Mouse (Mus musculus) liver, embryonic 12.5 days (tissue): ENCODE results near the gene Lrrc2. TPM values are rescaled to one million over a fixed set of nuclear protein-coding genes. Genes with fewer than 3 reads are reported as not detected.

Source experiments
- ATAC-seq: fragments of 200-750 bp; cut with Nextera tagmentation; 2 replicates; pipeline ENCODE4 v1.8.0; 2017; ENCODE audit warnings: moderate number of reproducible peaks, mild to moderate bottlenecking, moderate library complexity
- H3K27ac ChIP-seq: fragments of 300-500 bp; sonication (generic); 2 replicates; pipeline ENCODE4 v1.5.1; 2016; ENCODE audit warnings: mild to moderate bottlenecking
- H3K27me3 ChIP-seq: fragments of 300-500 bp; sonication (generic); replicated peaks from 2 replicates; pipeline ENCODE4 v1.6.1; 2016; ENCODE audit warnings: mild to moderate bottlenecking, moderate library complexity
- H3K36me3 ChIP-seq: fragments of 300-500 bp; sonication (generic); 2 replicates; pipeline ENCODE4 v1.6.1; 2016; ENCODE audit warnings: mild to moderate bottlenecking, moderate library complexity
- H3K4me1 ChIP-seq: fragments of 300-500 bp; sonication (generic); 2 replicates; pipeline ENCODE4 v1.6.1; 2016
- H3K4me2 ChIP-seq: fragments of 300-500 bp; sonication (generic); 2 replicates; pipeline ENCODE4 v1.6.1; 2016; ENCODE audit warnings: mild to moderate bottlenecking, moderate library complexity
- H3K4me3 ChIP-seq: fragments of 300-500 bp; sonication (generic); 2 replicates; pipeline ENCODE4 v1.5.1; 2016; ENCODE audit warnings: mild to moderate bottlenecking, moderate library complexity
- H3K9ac ChIP-seq: fragments of 300-500 bp; sonication (generic); 2 replicates; pipeline ENCODE4 v1.6.1; 2016; ENCODE audit warnings: mild to moderate bottlenecking, moderate library complexity
- H3K9me3 ChIP-seq: fragments of 300-500 bp; sonication (generic); replicated peaks from 2 replicates; pipeline ENCODE4 v1.6.1; 2016; ENCODE audit warnings: mild to moderate bottlenecking, moderate library complexity
- WGBS: fragments of 180-500 bp; shearing (Covaris S2); methylation state at CpG from one replicate; pipeline ENCODE4 v1.1.7; 2016; ENCODE audit not compliant: insufficient replicate concordance; 5-methylcytosine and 5-hydroxymethylcytosine counted together
- microRNA-seq: library from miRNA; unstranded; fragments of <30 nt; microRNA quantifications from one replicate; pipeline ENCODE4, GENCODE M21; 2017
- polyA plus RNA-seq: library from polyadenylated mRNA; unstranded; fragments of >200 nt; fragmentation: Nextera tagmentation; extraction: Ambion mirVana; gene quantifications from 2 replicates; pipeline ENCODE4 v1.2.1, GENCODE M21; 2016

Gene Lrrc2
- polyA plus RNA-seq, 1 experiment from 2014 or later, result 0.12 TPM

DNA sequence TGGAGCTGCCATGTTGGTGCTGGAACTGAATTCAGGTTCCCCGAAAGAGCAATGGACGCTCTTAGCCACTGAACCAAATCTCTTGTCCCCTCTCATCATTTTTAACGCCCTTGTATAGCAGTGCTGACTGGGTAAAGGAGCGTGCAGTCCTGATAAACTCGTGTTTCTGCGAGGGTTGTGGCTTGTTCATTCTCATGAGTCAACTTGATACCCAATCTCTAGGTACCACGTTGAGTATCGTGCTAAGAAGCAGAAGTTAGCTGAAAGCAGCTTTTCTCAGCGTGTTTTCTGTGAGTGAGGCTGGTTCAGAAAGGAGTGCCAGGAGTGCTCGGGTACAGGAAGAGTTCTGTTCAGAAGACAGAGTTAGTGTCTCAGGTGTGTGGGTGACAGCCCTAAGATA lies 75.4 kb downstream of the Lrrc2 start:
- H3K9ac ChIP-seq, result no peak overlapping the region
- no peak overlapping the region for H3K27ac ChIP-seq
- 53% methylated on average over 10 of the region's 10 CpGs for WGBS
- no peaks in the 10 kb centered on the region for H3K9me3 ChIP-seq
- ATAC-seq, result no peak
- no peak overlapping the region for H3K4me2 ChIP-seq
- no peaks in the 10 kb centered on the region for H3K36me3 ChIP-seq
- H3K4me3 ChIP-seq, result no peak overlapping the region
- 0 out of 2 replicates have a peak, but pooled peaks cover 3% of the 10 kb centered on the region for H3K4me1 ChIP-seq
- H3K27me3 ChIP-seq, result no peaks in the 10 kb centered on the region

Small RNA genes within 50 kb of the gene (microRNA-seq; reads per million reads assigned to microRNA genes)
- not detected for gene Gm24269

Other genes starting within 250 kb of the Lrrc2 start
- gene Myl3, start 209.7 kb upstream of the Lrrc2 start, polyA plus RNA-seq, result 0.48 and 1.6 TPM in 2 replicates
- gene Pth1r, start 204.4 kb upstream of the Lrrc2 start, polyA plus RNA-seq, result 7.8 and 9.1 TPM in 2 replicates
- not detected in 2 replicates for gene Prss42, start 153.4 kb upstream of the Lrrc2 start, polyA plus RNA-seq
- not detected in 2 replicates for gene Prss44, start 137.6 kb upstream of the Lrrc2 start, polyA plus RNA-seq
- gene Prss43, start 124.9 kb upstream of the Lrrc2 start, polyA plus RNA-seq, result not detected in 2 replicates
- not detected in 2 replicates for gene Prss45, start 117.0 kb upstream of the Lrrc2 start, polyA plus RNA-seq
- gene Prss46, start 107.0 kb upstream of the Lrrc2 start, polyA plus RNA-seq, result not detected in 2 replicates
- 27.5 and 30.9 TPM in 2 replicates for gene Prss50, start 93.6 kb upstream of the Lrrc2 start, polyA plus RNA-seq
- gene Als2cl, start 71.7 kb upstream of the Lrrc2 start, polyA plus RNA-seq, result 2.4 and 3.2 TPM in 2 replicates
- 1.4 and 1.6 TPM in 2 replicates for gene Tmie, start 71.4 kb upstream of the Lrrc2 start, polyA plus RNA-seq
- not detected in 2 replicates for gene Fam240a, start 34.7 kb upstream of the Lrrc2 start, polyA plus RNA-seq
- gene Tdgf1, start 5.4 kb upstream of the Lrrc2 start, polyA plus RNA-seq, result not detected in 2 replicates
- gene Rtp3, start 39.0 kb downstream of the Lrrc2 start, polyA plus RNA-seq, result 6.7 and 8.1 TPM in 2 replicates
- 17.0 and 18.7 TPM in 2 replicates for gene Ltf, start 67.7 kb downstream of the Lrrc2 start, polyA plus RNA-seq
- gene Ccrl2, start 106.0 kb downstream of the Lrrc2 start, polyA plus RNA-seq, result 12.2 and 13.4 TPM in 2 replicates
- gene Lrrfip2, start 166.0 kb downstream of the Lrrc2 start, polyA plus RNA-seq, result 29.5 and 30.6 TPM in 2 replicates